Mouse (Mus musculus) limb, embryonic 14.5 days (tissue): ENCODE measurements around the gene Fam163b. TPM values are rescaled to one million over a fixed set of nuclear protein-coding genes. Genes with fewer than 3 reads are reported as not detected.

Experiments used
- ATAC-seq: fragments of 200-750 bp; cut with Nextera tagmentation; 2 replicates; pipeline ENCODE4 v1.8.0; 2017; ENCODE audit warnings: low read depth, moderate number of reproducible peaks, moderate TSS enrichment; ENCODE audit not compliant: low FRiP score
- DNase-seq: peaks from one replicate; pipeline ENCODE4 v3.0.0-alpha.2; 2015; ENCODE audit warnings: low spot score
- H3K27ac ChIP-seq: fragments of 300-500 bp; sonication (generic); replicated peaks from 2 replicates; pipeline ENCODE4 v1.5.1; 2014; ENCODE audit warnings: low read depth, mild to moderate bottlenecking, low read length, moderate library complexity, mixed read lengths
- H3K27me3 ChIP-seq: fragments of 300-500 bp; sonication (generic); 2 replicates; pipeline ENCODE4 v1.6.1; 2014; ENCODE audit warnings: low read length, mixed read lengths; ENCODE audit not compliant: control insufficient read depth, insufficient read depth
- H3K36me3 ChIP-seq: fragments of 300-500 bp; sonication (generic); 2 replicates; pipeline ENCODE4 v1.6.1; 2014; ENCODE audit warnings: mild to moderate bottlenecking, low read length, moderate library complexity, mixed read lengths; ENCODE audit not compliant: control insufficient read depth, insufficient read depth
- H3K4me1 ChIP-seq: fragments of 300-500 bp; sonication (generic); 2 replicates; pipeline ENCODE4 v1.6.1; 2014; ENCODE audit warnings: antibody characterized with exemption, low read length, mixed read lengths; ENCODE audit not compliant: control insufficient read depth, insufficient read depth
- H3K4me2 ChIP-seq: fragments of 300-500 bp; sonication (generic); replicated peaks from 2 replicates; pipeline ENCODE4 v1.6.1; 2014; ENCODE audit warnings: low read depth, mild to moderate bottlenecking, low read length, moderate library complexity; ENCODE audit not compliant: severe bottlenecking
- H3K4me3 ChIP-seq: fragments of 300-500 bp; sonication (generic); replicated peaks from 2 replicates; pipeline ENCODE4 v1.5.1; 2014; ENCODE audit warnings: low read length
- H3K9ac ChIP-seq: fragments of 300-500 bp; sonication (generic); 2 replicates; pipeline ENCODE4 v1.6.1; 2014; ENCODE audit warnings: mild to moderate bottlenecking, low read depth, low read length, moderate library complexity; ENCODE audit not compliant: severe bottlenecking
- H3K9me3 ChIP-seq: fragments of 300-500 bp; sonication (generic); 2 replicates; pipeline ENCODE4 v1.6.1; 2016; ENCODE audit warnings: low read length; ENCODE audit not compliant: control insufficient read depth
- POLR2A ChIP-seq: fragments of 200-500 bp; IDR thresholded peaks from 2 replicates; pipeline ENCODE4 v1.8.0; 2012; ENCODE audit warnings: inconsistent platforms, mild to moderate bottlenecking, moderate library complexity, borderline replicate concordance; ENCODE audit not compliant: insufficient read depth, insufficient read length; ENCODE audit errors: extremely low read depth
- WGBS: fragments of 180-500 bp; shearing (Covaris S2); extraction: QIAGEN DNeasy Blood & Tissue Kit; methylation state at CpG from one replicate; pipeline ENCODE4 v1.1.7; 2014; 5-methylcytosine and 5-hydroxymethylcytosine counted together
- polyA plus RNA-seq, 2 experiments: library from polyadenylated mRNA; depleted of rRNA in 1 of 2; stranded (reverse) in 1 of 2; unstranded in 1 of 2; fragments of >200 nt; fragmentation: Nextera tagmentation in 1 of 2; extraction: Ambion mirVana in 1 of 2; gene quantifications; 2 replicates each; pipeline versions ENCODE4 v1.2.1 to v1.2.3; 2012 to 2014

The Fam163b gene
- polyA plus RNA-seq, 2 experiments, result 0.30 to 0.68 TPM

GRCm38 (mm10) chr2:27154466-27155185 lies 12.3 kb upstream of the Fam163b start:
- Histone ChIP-seq H3K4me2 (no peak overlapping the region), H3K9me3 (no peaks in the 10 kb centered on the region), H3K36me3 (no peaks in the 10 kb centered on the region), H3K27me3 (no peaks in the 10 kb centered on the region), H3K9ac (no peak overlapping the region), H3K27ac (no peak overlapping the region), H3K4me3 (no peak overlapping the region), H3K4me1 (no peaks in the 10 kb centered on the region)
- WGBS, result 81% methylated on average over 10 of the region's 10 CpGs
- no peak for TF ChIP-seq POLR2A
- ATAC-seq (no peak), DNase-seq (no peak)

- 3% methylated on average over 2 of the region's 2 CpGs for WGBS
- Histone ChIP-seq H3K27ac (no peak overlapping the region), H3K4me3 (no peak overlapping the region), H3K9me3 (no peaks in the 10 kb centered on the region), H3K4me2 (no peak overlapping the region), H3K27me3 (no peaks in the 10 kb centered on the region), H3K4me1 (no peaks in the 10 kb centered on the region), H3K36me3 (no peaks in the 10 kb centered on the region), H3K9ac (no peak overlapping the region)
- ATAC-seq (no peak), DNase-seq (no peak)
- TF ChIP-seq POLR2A, result no peak
Measured at GRCm38 (mm10) chr2:27149457-27149856, 7.2 kb upstream of the Fam163b start.

- Histone ChIP-seq H3K9me3 (no peaks in the 10 kb centered on the region), H3K9ac (no peak overlapping the region), H3K4me1 (no peaks in the 10 kb centered on the region), H3K27me3 (no peaks in the 10 kb centered on the region), H3K27ac (no peak overlapping the region), H3K4me3 (no peak overlapping the region), H3K36me3 (no peaks in the 10 kb centered on the region), H3K4me2 (no peak overlapping the region)
- ATAC-seq, result no peak
- no peak for TF ChIP-seq POLR2A
- DNase-seq, result no peak
- 81% methylated on average over 6 of the region's 6 CpGs for WGBS
Measured at GRCm38 (mm10) chr2:27146840-27147239, 4.5 kb upstream of the Fam163b start.

- no peaks in the 10 kb centered on the region for H3K9me3 ChIP-seq
- ATAC-seq, result no peak
- peaks cover 8% of the 10 kb centered on the region; the same call in 1 of the 2 replicates for H3K27me3 ChIP-seq
- no peaks in the 10 kb centered on the region for H3K36me3 ChIP-seq
- no peak overlapping the region for H3K4me2 ChIP-seq
- no peak for DNase-seq
- 43% methylated on average over 2 of the region's 2 CpGs for WGBS
- TF ChIP-seq POLR2A, result no peak
- H3K4me1 ChIP-seq, result no peaks in the 10 kb centered on the region
- H3K27ac ChIP-seq, result no peak overlapping the region
- no peak overlapping the region for H3K4me3 ChIP-seq
- H3K9ac ChIP-seq, result no peak overlapping the region
Measured at GRCm38 (mm10) chr2:27144957-27145356, 2.7 kb upstream of the Fam163b start.

- Histone ChIP-seq H3K4me1 (no peaks in the 10 kb centered on the region), H3K4me3 (no peak overlapping the region), H3K9ac (no peak overlapping the region), H3K36me3 (no peaks in the 10 kb centered on the region), H3K4me2 (no peak overlapping the region), H3K27ac (no peak overlapping the region), H3K27me3 (peaks cover 8% of the 10 kb centered on the region; the same call in 1 of the 2 replicates), H3K9me3 (no peaks in the 10 kb centered on the region)
- no peak for TF ChIP-seq POLR2A
- WGBS, result 64% methylated on average over 4 of the region's 4 CpGs
- no peak for ATAC-seq
- DNase-seq, result no peak
Measured at GRCm38 (mm10) chr2:27138356-27138755, 3.9 kb downstream of the Fam163b start.
